Mouse (Mus musculus): ENCODE measurements around the gene Gdf1. TPM values are rescaled to one million over a fixed set of nuclear protein-coding genes. Genes with fewer than 3 reads are reported as not detected.

Gene Gdf1
- polyA plus RNA-seq, 1 experiment from 2014 or later = 0.53 TPM

DNA sequence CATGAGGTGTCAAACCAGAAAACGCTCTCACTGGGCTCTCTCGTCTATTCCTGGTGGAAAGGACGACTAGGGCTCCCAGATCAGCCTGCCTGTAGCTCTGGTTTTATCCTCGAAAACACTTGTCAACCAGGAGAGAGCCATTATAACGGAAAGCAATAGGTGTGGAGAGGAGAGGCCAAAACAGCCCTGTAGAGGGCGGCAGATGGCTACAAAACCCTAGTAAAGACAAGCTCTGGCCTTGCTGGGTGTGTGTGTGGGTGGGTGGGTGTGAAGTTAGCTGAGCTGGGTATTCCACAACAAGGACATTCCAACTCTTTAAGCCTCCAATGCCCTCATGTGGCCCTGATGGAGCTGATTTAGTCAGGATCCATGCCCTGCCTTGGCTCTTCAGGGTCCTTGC is 14.1 kb downstream of the Gdf1 start:
- DNase-seq (ENCODE audit: low spot score) = peak; percentile 61
- 54% methylated on average over 6 of the region's 6 CpGs for WGBS
- Histone ChIP-seq H3K4me1 (replicated peaks; ENCODE audit: control insufficient read depth, insufficient read depth) (no peaks in the 10 kb centered on the region), H3K36me3 (ENCODE audit: control insufficient read depth, insufficient read depth, low read length) (peaks cover 33% of the 10 kb centered on the region), H3K27me3 (ENCODE audit: control insufficient read depth, insufficient read depth, low read length) (no peaks in the 10 kb centered on the region), H3K4me2 (replicated peaks; ENCODE audit: low read depth) (no peak overlapping the region), H3K9ac (ENCODE audit: low read length) (no peak overlapping the region), H3K9me3 (ENCODE audit: control insufficient read depth, low read length) (no peaks in the 10 kb centered on the region), H3K27ac (replicated peaks) (no peak overlapping the region), H3K4me3 (ENCODE audit: low read depth, low read length) (no peak overlapping the region)
- TF ChIP-seq CTCF (IDR thresholded peaks at IDR 0.05; ENCODE audit: low read depth) (peak; percentile 77), EP300 (optimal IDR thresholded peaks at IDR 0.05) (no peak)
- no peak for ATAC-seq (ENCODE audit: low FRiP score, low TSS enrichment)

- Histone ChIP-seq H3K9ac (ENCODE audit: low read length) (no peak overlapping the region), H3K27me3 (ENCODE audit: control insufficient read depth, insufficient read depth, low read length) (no peaks in the 10 kb centered on the region), H3K4me2 (replicated peaks; ENCODE audit: low read depth) (no peak overlapping the region), H3K36me3 (ENCODE audit: control insufficient read depth, insufficient read depth, low read length) (peaks cover 36% of the 10 kb centered on the region), H3K4me1 (replicated peaks; ENCODE audit: control insufficient read depth, insufficient read depth) (no peaks in the 10 kb centered on the region), H3K27ac (replicated peaks) (no peak overlapping the region), H3K9me3 (ENCODE audit: control insufficient read depth, low read length) (no peaks in the 10 kb centered on the region), H3K4me3 (ENCODE audit: low read depth, low read length) (no peak overlapping the region)
- WGBS = 78% methylated on average over 2 of the region's 2 CpGs
- TF ChIP-seq EP300 (optimal IDR thresholded peaks at IDR 0.05) (no peak), CTCF (IDR thresholded peaks at IDR 0.05; ENCODE audit: low read depth) (no peak)
- no peak for DNase-seq (ENCODE audit: low spot score)
- ATAC-seq (ENCODE audit: low FRiP score, low TSS enrichment) = no peak
Measured at GRCm38 (mm10) chr8:70344279-70344678, 14.7 kb downstream of the Gdf1 start.

DNA sequence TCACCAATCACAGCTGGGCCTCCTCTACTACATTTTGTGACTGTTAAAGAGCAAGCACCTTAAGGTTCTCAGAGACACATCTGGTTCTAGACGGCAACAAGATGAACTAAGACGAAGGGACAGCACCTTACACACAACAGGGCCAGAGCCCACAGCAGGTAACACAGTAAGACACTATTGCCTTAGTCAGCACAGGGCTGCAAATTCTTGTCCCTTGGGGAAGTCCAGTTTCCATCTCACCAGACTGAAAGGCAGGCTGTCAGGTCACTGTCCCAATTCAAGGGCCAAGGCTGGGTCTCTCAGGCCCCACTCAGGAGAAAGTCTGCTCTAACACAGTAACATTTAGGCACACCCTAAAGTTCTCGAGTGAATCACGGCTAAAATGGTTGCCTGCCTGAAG is 17.8 kb downstream of the Gdf1 start:
- H3K9me3 ChIP-seq (ENCODE audit: control insufficient read depth, low read length) = no peaks in the 10 kb centered on the region
- ATAC-seq (ENCODE audit: low FRiP score, low TSS enrichment) (no peak), DNase-seq (ENCODE audit: low spot score) (no peak)
- H3K4me2 ChIP-seq (replicated peaks; ENCODE audit: low read depth) = no peak overlapping the region
- no peaks in the 10 kb centered on the region for H3K27me3 ChIP-seq (ENCODE audit: control insufficient read depth, insufficient read depth, low read length)
- H3K4me1 ChIP-seq (replicated peaks; ENCODE audit: control insufficient read depth, insufficient read depth) = peaks cover 9% of the 10 kb centered on the region; the same call in 1 of the 2 replicates
- H3K4me3 ChIP-seq (ENCODE audit: low read depth, low read length) = no peak overlapping the region
- WGBS = 69% methylated on average over 4 of the region's 4 CpGs
- TF ChIP-seq CTCF (IDR thresholded peaks at IDR 0.05; ENCODE audit: low read depth) (no peak), EP300 (optimal IDR thresholded peaks at IDR 0.05) (no peak)
- no peak overlapping the region for H3K27ac ChIP-seq (replicated peaks)
- peaks cover 15% of the 10 kb centered on the region for H3K36me3 ChIP-seq (ENCODE audit: control insufficient read depth, insufficient read depth, low read length)
- H3K9ac ChIP-seq (ENCODE audit: low read length) = no peak overlapping the region

DNA sequence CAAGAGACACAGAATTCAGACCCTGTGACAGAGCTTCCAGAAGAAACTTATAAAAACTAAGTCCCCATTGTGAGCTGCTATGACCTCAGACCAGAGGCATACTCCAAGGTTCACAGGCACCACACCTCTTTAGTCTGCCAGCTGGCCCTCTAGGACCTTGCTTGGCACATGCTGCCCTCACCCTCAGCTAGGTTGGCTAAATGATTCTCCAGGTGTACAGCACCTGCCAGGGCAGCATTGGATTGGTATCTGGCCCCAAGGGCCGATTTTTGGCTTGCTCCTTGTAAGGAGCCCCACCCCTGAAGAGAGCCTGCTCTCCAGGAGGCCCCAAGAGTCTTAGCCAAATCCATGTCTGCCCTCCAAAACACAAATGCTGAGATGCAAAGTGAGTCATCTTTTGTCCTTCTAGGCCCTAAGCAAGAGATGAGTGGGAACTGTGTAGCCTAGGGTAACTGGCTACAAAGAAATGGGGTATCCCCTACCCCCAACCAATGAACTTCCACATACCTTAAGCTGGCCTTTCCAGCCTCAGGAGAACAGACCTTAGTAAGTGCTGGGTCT is 18.3 kb downstream of the Gdf1 start:
- TF ChIP-seq EP300 (optimal IDR thresholded peaks at IDR 0.05) (no peak), CTCF (IDR thresholded peaks at IDR 0.05; ENCODE audit: low read depth) (no peak)
- Histone ChIP-seq H3K9ac (ENCODE audit: low read length) (no peak overlapping the region), H3K27ac (replicated peaks) (no peak overlapping the region), H3K4me1 (replicated peaks; ENCODE audit: control insufficient read depth, insufficient read depth) (peaks cover 9% of the 10 kb centered on the region; the same call in 1 of the 2 replicates), H3K36me3 (ENCODE audit: control insufficient read depth, insufficient read depth, low read length) (peaks cover 11% of the 10 kb centered on the region), H3K4me2 (replicated peaks; ENCODE audit: low read depth) (no peak overlapping the region), H3K27me3 (ENCODE audit: control insufficient read depth, insufficient read depth, low read length) (no peaks in the 10 kb centered on the region), H3K9me3 (ENCODE audit: control insufficient read depth, low read length) (no peaks in the 10 kb centered on the region), H3K4me3 (ENCODE audit: low read depth, low read length) (no peak overlapping the region)
- WGBS = 88% methylated on average over 1 of the region's 1 CpGs
- ATAC-seq (ENCODE audit: low FRiP score, low TSS enrichment) = no peak
- DNase-seq (ENCODE audit: low spot score) = no peak

- Histone ChIP-seq H3K4me1 (replicated peaks; ENCODE audit: control insufficient read depth, insufficient read depth) (peaks cover 11% of the 10 kb centered on the region; the same call in 1 of the 2 replicates), H3K36me3 (ENCODE audit: control insufficient read depth, insufficient read depth, low read length) (peaks cover 6% of the 10 kb centered on the region), H3K4me3 (ENCODE audit: low read depth, low read length) (peak overlapping the region; percentile 94), H3K9ac (ENCODE audit: low read length) (peak overlapping the region; percentile 97), H3K4me2 (replicated peaks; ENCODE audit: low read depth) (peak overlapping the region; percentile 94), H3K9me3 (ENCODE audit: control insufficient read depth, low read length) (no peaks in the 10 kb centered on the region), H3K27ac (replicated peaks) (peak overlapping the region; percentile 92), H3K27me3 (ENCODE audit: control insufficient read depth, insufficient read depth, low read length) (no peaks in the 10 kb centered on the region)
- TF ChIP-seq EP300 (optimal IDR thresholded peaks at IDR 0.05) = no peak
- no peak for TF ChIP-seq CTCF (IDR thresholded peaks at IDR 0.05; ENCODE audit: low read depth)
- 0 out of 2 replicates have a peak, but pooled peaks have one; percentile 1 for ATAC-seq (ENCODE audit: low FRiP score, low TSS enrichment)
- peak; percentile 56 for DNase-seq (ENCODE audit: low spot score)
- WGBS = 29% methylated on average over 15 of the region's 15 CpGs
Measured at GRCm38 (mm10) chr8:70351035-70351999, 21.7 kb downstream of the Gdf1 start.
